Mouse (Mus musculus) brain, embryonic 14.5 days (tissue): Measurements from ENCODE around the gene Rdh7.

Experiments used
- CTCF ChIP-seq: fragments of 200-500 bp; IDR thresholded peaks from 2 replicates; pipeline ENCODE4 v1.5.1; 2012; ENCODE audit warnings: inconsistent platforms, mild to moderate bottlenecking, moderate library complexity, borderline replicate concordance; ENCODE audit not compliant: insufficient read depth, insufficient read length; ENCODE audit errors: extremely low read depth
- POLR2A ChIP-seq: fragments of 200-500 bp; IDR thresholded peaks from 2 replicates; pipeline ENCODE4 v1.6.1; 2012; ENCODE audit warnings: mild to moderate bottlenecking, inconsistent platforms, borderline replicate concordance; ENCODE audit not compliant: poor library complexity, insufficient read depth, insufficient read length, severe bottlenecking; ENCODE audit errors: extremely low read depth

- TF ChIP-seq CTCF (no peak), POLR2A (no peak)
These were observed 16.3 kb upstream of the Rdh7 start for GRCm38 (mm10) chr10:127904718-127905446.
